Mouse (Mus musculus) hindbrain, embryonic 11.5 days (tissue): ENCODE measurements at regions not wholly inside any gene's neighbourhood (a gene's known extent, or its start where the extent isn't known, plus 50 kb on each side); places are given as distances from the start of the nearest gene placed in this dataset.

Experiments used
- ATAC-seq: fragments of 200-750 bp; cut with Nextera tagmentation; 2 replicates; pipeline ENCODE4 v1.8.0; 2017; ENCODE audit warnings: mild to moderate bottlenecking, moderate TSS enrichment, moderate library complexity; ENCODE audit not compliant: low FRiP score
- DNase-seq: peaks from one replicate; pipeline ENCODE4 v3.0.0-alpha.2; 2015; ENCODE audit warnings: low spot score
- H3K27ac ChIP-seq: fragments of 300-500 bp; sonication (generic); 2 replicates; pipeline ENCODE4 v1.5.1; 2014; ENCODE audit warnings: mild to moderate bottlenecking, low read depth, low read length
- H3K27me3 ChIP-seq: fragments of 300-500 bp; sonication (generic); 2 replicates; pipeline ENCODE4 v1.6.1; 2014; ENCODE audit warnings: mild to moderate bottlenecking, low read length, moderate library complexity, mixed read lengths; ENCODE audit not compliant: control insufficient read depth, insufficient read depth
- H3K36me3 ChIP-seq: fragments of 300-500 bp; sonication (generic); 2 replicates; pipeline ENCODE4 v1.6.1; 2014; ENCODE audit warnings: mild to moderate bottlenecking, low read length, moderate library complexity, mixed read lengths; ENCODE audit not compliant: control insufficient read depth, insufficient read depth
- H3K4me1 ChIP-seq: fragments of 300-500 bp; sonication (generic); replicated peaks from 2 replicates; pipeline ENCODE4 v1.6.1; 2014; ENCODE audit warnings: low read length, mixed read lengths; ENCODE audit not compliant: control insufficient read depth, insufficient read depth
- H3K4me2 ChIP-seq: fragments of 300-500 bp; sonication (generic); replicated peaks from 2 replicates; pipeline ENCODE4 v1.6.1; 2014; ENCODE audit warnings: mild to moderate bottlenecking, low read depth, low read length
- H3K4me3 ChIP-seq: fragments of 300-500 bp; sonication (generic); 2 replicates; pipeline ENCODE4 v1.5.1; 2014; ENCODE audit warnings: low read depth, low read length
- H3K9ac ChIP-seq: fragments of 300-500 bp; sonication (generic); 2 replicates; pipeline ENCODE4 v1.6.1; 2014; ENCODE audit warnings: low read depth, low read length
- H3K9me3 ChIP-seq: fragments of 300-500 bp; sonication (generic); 2 replicates; pipeline ENCODE4 v1.6.1; 2016; ENCODE audit warnings: low read length; ENCODE audit not compliant: control insufficient read depth
- WGBS: fragments of 180-500 bp; shearing (Covaris S2); extraction: QIAGEN DNeasy Blood & Tissue Kit; methylation state at CpG from one replicate; pipeline ENCODE4 v1.1.7; 2014; 5-methylcytosine and 5-hydroxymethylcytosine counted together

- Histone ChIP-seq H3K27ac (no peak overlapping the region), H3K4me2 (no peak overlapping the region), H3K4me3 (no peak overlapping the region), H3K9ac (no peak overlapping the region), H3K27me3 (no peaks in the 10 kb centered on the region), H3K36me3 (no peaks in the 10 kb centered on the region), H3K9me3 (no peaks in the 10 kb centered on the region), H3K4me1 (no peaks in the 10 kb centered on the region)
- DNase-seq (no peak), ATAC-seq (no peak)
- 70% methylated on average over 4 of the region's 4 CpGs for WGBS
Measured at GRCm38 (mm10) chr5:45055276-45055959, 255.9 kb upstream of the Ldb2 start.

DNA sequence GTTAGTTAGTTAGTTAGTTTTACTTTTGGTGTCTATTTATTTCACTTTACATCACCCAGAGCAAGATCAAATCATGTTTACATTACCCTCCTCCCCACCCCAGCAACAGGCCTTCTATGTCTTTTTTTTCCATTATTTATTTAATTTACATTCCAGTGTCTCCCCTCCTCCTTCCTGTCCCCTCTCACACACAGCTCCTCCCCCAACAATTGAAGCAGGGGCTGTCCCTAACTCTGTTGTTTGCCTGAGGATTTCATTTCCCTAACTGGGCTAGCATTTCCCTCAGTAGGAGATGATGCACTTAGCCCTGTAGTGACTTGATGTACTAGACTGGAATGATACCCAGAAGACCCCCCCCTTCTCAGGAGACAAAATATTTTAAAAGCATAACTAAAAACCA lies 249.9 kb upstream of the Ldb2 start:
- H3K9ac ChIP-seq, result no peak overlapping the region
- no peak overlapping the region for H3K4me3 ChIP-seq
- no peaks in the 10 kb centered on the region for H3K27me3 ChIP-seq
- no peak overlapping the region for H3K27ac ChIP-seq
- H3K9me3 ChIP-seq, result no peaks in the 10 kb centered on the region
- DNase-seq, result no peak
- no peaks in the 10 kb centered on the region for H3K4me1 ChIP-seq
- ATAC-seq, result no peak
- no peak overlapping the region for H3K4me2 ChIP-seq
- H3K36me3 ChIP-seq, result no peaks in the 10 kb centered on the region

DNA sequence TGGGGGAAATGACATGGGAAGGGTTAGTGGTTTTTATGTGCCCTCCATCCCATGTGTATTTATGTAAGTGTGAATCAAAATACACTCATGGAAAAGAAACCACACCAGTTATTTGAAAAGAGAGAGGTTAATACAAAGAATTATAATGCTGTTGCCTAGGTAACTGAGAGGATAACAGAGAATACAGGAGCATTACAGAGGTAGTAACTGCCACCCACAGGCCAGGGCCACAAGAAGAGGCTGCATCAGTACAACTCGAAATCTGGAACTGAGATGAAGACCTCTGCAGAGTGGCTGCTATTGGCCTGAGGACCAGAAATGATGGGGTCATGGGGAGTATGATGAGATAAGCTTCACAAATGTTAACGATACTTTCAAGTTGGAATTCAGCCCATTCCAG lies 243.4 kb upstream of the Ldb2 start:
- no peak for DNase-seq
- Histone ChIP-seq H3K4me3 (no peak overlapping the region), H3K4me2 (no peak overlapping the region), H3K4me1 (no peaks in the 10 kb centered on the region), H3K27ac (no peak overlapping the region), H3K9ac (no peak overlapping the region), H3K9me3 (no peaks in the 10 kb centered on the region), H3K36me3 (no peaks in the 10 kb centered on the region), H3K27me3 (no peaks in the 10 kb centered on the region)
- 91% methylated on average over 2 of the region's 2 CpGs for WGBS
- ATAC-seq, result no peak

DNA sequence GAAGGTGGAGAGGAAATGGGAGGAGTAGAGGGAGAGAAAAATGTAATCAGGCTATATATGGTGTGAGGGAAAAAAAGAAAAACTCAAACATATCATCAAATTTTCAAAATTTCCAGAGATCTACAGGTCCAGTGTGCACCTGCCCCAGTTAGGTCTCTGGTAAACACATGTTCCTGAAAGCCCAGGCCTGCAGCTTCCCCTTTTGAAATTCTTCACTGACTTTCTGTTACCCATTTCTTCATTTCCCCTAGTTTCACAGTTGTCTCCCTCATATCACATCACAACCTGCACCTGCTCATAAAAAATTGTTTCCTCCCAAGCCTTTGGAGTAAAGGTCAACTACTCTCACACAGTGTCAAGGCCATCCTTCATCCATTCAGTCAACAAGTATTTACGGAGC lies 236.9 kb upstream of the Ldb2 start:
- no peak overlapping the region for H3K4me2 ChIP-seq
- H3K4me1 ChIP-seq, result no peaks in the 10 kb centered on the region
- 89% methylated on average over 1 of the region's 1 CpGs for WGBS
- no peaks in the 10 kb centered on the region for H3K9me3 ChIP-seq
- DNase-seq (no peak), ATAC-seq (no peak)
- H3K4me3 ChIP-seq, result no peak overlapping the region
- H3K9ac ChIP-seq, result no peak overlapping the region
- no peak overlapping the region for H3K27ac ChIP-seq
- H3K36me3 ChIP-seq, result no peaks in the 10 kb centered on the region
- H3K27me3 ChIP-seq, result no peaks in the 10 kb centered on the region

DNA sequence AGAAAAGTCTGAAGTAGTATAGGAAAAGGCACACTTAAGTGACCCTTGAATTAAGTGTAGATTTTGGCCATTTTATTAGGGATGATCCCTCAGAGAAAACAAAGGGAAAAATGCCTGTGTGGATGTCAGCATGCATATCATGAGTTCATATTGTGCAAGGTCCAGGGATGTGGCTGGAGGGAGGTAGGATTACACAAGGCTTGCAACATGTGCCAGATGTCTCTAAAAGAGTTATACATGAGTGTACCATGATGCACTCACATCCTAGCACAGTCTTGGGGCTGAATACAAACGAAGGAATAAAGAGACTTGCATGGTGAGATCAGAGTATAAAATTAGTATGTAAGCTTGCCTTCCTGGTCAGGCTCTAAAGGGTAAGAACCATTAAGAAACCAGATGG lies 233.7 kb upstream of the Ldb2 start:
- H3K9ac ChIP-seq, result no peak overlapping the region
- H3K27ac ChIP-seq, result no peak overlapping the region
- no peaks in the 10 kb centered on the region for H3K9me3 ChIP-seq
- ATAC-seq (no peak), DNase-seq (no peak)
- 86% methylated on average over 1 of the region's 1 CpGs for WGBS
- H3K4me3 ChIP-seq, result no peak overlapping the region
- H3K4me2 ChIP-seq, result no peak overlapping the region
- no peaks in the 10 kb centered on the region for H3K36me3 ChIP-seq
- H3K4me1 ChIP-seq, result no peaks in the 10 kb centered on the region
- H3K27me3 ChIP-seq, result no peaks in the 10 kb centered on the region

GRCm38 (mm10) chr5:45027876-45028275 lies 228.4 kb upstream of the Ldb2 start:
- H3K4me3 ChIP-seq, result no peak overlapping the region
- ATAC-seq (no peak), DNase-seq (no peak)
- H3K27ac ChIP-seq, result no peak overlapping the region
- no peak overlapping the region for H3K9ac ChIP-seq
- H3K36me3 ChIP-seq, result no peaks in the 10 kb centered on the region
- H3K4me2 ChIP-seq, result no peak overlapping the region
- H3K27me3 ChIP-seq, result no peaks in the 10 kb centered on the region
- no peaks in the 10 kb centered on the region for H3K9me3 ChIP-seq
- H3K4me1 ChIP-seq, result no peaks in the 10 kb centered on the region
- 34% methylated on average over 3 of the region's 3 CpGs for WGBS

DNA sequence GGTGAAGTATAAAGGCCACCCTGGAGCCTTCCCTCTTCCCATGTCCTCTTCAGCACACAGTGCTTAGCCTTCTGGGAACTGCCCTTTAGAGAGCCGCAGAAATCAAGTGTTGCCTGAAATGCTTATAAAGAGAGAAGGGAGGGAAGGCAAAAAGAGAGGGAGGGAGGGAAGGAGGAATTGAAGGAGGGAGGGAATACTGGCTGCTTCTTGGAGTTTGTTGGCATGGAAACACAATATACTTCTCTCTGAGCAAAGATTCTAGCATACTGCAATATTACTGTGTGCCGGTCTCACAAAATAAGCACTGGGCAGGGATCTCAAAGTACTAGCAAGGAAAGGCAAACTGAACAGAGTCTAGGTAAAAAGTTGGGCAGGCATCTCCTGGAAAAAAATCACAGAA lies 225.9 kb upstream of the Ldb2 start:
- WGBS, result 85% methylated on average over 2 of the region's 2 CpGs

GRCm38 (mm10) chr5:45007930-45008329 lies 208.4 kb upstream of the Ldb2 start:
- ATAC-seq, result no peak

More for the DNA sequence above, 225.9 kb upstream of the Ldb2 start:
- Histone ChIP-seq H3K4me1 (no peaks in the 10 kb centered on the region), H3K36me3 (no peaks in the 10 kb centered on the region), H3K9me3 (no peaks in the 10 kb centered on the region), H3K27me3 (no peaks in the 10 kb centered on the region), H3K27ac (no peak overlapping the region), H3K9ac (no peak overlapping the region), H3K4me2 (no peak overlapping the region), H3K4me3 (no peak overlapping the region)
- no peak for ATAC-seq
- DNase-seq, result no peak

GRCm38 (mm10) chr5:45000996-45001395 lies 201.5 kb upstream of the Ldb2 start:
- Histone ChIP-seq H3K4me1 (no peaks in the 10 kb centered on the region), H3K4me2 (no peak overlapping the region), H3K36me3 (no peaks in the 10 kb centered on the region), H3K9ac (no peak overlapping the region), H3K9me3 (no peaks in the 10 kb centered on the region), H3K27me3 (no peaks in the 10 kb centered on the region), H3K4me3 (no peak overlapping the region), H3K27ac (no peak overlapping the region)
- no peak for ATAC-seq
- DNase-seq, result no peak

More at GRCm38 (mm10) chr5:45007930-45008329, 208.4 kb upstream of the Ldb2 start:
- Histone ChIP-seq H3K27ac (no peak overlapping the region), H3K27me3 (no peaks in the 10 kb centered on the region), H3K4me3 (no peak overlapping the region), H3K4me2 (no peak overlapping the region), H3K9ac (no peak overlapping the region), H3K4me1 (no peaks in the 10 kb centered on the region), H3K9me3 (no peaks in the 10 kb centered on the region), H3K36me3 (no peaks in the 10 kb centered on the region)
- no peak for DNase-seq
- WGBS, result 49% methylated on average over 2 of the region's 2 CpGs
